Mouse (Mus musculus) cerebellum, adult 8-10 months (tissue): ENCODE data around the gene Mrnip.
"Not testable (repeated sequence)": the region's sequence is repeated elsewhere in the genome, so short reads cannot be mapped to it uniquely, and the experiment has no call there.

ENCODE experiments used
- DNase-seq: peaks from one replicate; pipeline ENCODE4 v3.0.0; 2022

The Mrnip gene

DNA sequence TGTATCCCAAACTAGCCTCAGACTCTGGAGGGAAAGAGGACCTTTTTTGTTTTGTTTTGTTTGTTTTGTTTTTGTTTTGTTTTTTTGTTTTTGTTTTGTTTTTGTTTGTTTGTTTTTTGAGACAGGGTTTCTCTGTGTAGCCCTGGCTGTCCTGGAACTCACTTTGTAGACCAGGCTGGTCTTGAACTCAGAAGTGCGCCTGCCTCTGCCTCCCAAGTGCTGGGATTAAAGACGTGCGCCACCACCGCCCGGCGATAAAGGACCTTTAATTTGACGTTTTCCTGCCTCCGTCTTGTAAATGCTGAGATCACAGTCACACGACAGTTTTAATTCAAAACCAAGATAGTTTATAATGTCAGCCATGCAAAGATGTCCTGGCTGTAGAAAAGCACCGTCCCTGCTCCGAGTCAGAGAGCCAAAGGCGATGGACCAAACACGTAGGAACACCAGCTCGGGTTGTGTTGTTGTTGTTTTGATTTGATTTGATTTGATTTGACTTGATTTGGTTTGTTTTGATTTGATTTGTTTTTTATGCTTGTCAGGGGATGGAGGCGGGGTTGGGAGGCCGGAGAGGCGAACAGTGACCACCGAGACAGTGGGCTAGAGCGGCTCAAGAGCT, at the start of gene Mrnip:
Gene Mrnip (plus strand): TSS at position 334 of the 619 bp plus-strand sequence.
- not testable (repeated sequence) for DNase-seq

DNA sequence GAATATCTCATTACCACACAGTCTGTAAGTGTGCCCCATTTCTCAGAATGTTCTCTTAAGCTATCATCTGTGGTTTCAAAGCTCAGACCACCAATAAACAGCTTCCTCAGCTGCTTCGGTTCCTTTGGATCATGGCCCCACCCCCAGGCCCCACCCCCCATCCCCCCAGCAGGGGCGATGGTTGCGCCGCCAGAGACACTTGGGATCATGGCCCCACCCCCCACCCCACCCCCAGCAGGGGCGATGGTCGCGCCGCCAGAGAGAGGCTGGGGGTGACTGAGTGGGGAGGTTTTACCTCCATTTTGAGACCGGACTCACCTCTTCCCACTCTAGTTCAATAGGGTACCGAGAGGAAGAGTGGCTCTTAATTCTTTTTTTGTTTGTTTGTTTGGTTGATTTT, 46.5 kb upstream of the Mrnip start:
- DNase-seq: no peak

DNA sequence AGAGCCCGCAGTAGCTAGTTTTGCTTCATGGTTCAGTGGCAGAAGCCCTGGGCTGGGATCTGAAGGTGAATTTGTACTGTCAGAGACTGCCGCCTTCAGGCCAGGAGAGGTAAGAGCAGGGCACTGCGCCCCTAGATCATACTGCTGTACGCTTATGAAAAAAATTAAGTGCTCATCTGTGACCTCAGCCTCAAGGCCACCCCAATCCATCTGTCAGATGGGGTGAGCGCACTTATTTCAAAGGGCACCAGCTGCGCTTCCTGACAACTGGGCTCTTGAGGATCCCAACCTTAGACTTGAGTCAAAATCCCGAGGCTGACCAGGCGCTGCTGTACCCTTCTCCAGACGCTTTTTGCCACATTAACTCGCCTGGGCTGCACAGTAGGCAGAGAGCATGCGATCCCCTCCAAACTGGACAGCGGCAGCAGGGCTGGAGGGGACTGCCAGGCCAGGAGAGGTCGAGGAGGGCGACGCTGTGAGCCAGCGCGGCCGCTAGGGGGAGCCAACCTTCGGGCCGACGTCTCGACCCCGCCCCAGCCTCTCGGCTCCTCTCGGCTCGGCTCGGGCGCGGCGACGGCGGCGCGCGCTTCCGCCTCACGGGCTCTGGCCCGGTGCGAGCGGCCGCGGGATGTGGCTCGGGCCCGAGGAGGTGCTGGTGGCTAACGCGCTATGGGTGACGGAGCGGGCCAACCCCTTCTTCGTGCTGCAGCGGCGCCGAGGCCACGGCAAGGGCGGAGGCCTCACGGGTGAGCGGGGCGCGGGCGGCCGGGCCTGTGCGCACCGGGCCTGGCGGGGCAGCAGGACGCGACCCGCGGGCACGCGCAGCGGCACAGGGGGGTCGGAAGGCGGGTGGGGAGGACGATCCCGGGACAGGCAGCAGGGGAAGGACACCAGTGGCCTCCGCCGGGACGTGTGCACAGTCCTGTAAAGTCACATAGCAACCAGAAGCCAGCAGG, 43.2 kb upstream of the Mrnip start, which contains the start of gene Tbc1d9b:
Gene Tbc1d9b (plus strand): TSS at position 586 of the 956 bp plus-strand sequence.
- peak; percentile 90 for DNase-seq

DNA sequence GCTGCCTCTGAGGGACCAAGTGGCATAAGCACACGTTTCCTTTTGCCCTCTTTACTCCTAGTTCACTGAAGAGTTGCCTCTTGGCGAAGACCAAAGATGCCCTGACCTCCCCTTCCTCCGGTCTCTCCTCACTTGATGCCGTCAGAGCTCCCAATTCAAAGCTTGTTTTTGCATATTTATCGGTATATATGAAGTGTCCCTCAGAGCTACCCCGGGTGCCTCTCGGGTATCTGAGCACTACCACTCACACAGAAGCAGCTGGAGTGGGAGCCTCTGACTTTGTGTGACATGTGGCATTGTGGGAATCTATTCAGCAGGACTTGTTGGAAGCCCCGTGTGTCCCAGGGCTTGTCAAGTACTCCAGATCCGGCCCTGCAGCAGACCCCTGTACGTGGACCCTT, 42.4 kb upstream of the Mrnip start:
- DNase-seq: no peak

- DNase-seq: no peak
Measured at GRCm38 (mm10) chr11:50132265-50132664, 42.0 kb upstream of the Mrnip start.

DNA sequence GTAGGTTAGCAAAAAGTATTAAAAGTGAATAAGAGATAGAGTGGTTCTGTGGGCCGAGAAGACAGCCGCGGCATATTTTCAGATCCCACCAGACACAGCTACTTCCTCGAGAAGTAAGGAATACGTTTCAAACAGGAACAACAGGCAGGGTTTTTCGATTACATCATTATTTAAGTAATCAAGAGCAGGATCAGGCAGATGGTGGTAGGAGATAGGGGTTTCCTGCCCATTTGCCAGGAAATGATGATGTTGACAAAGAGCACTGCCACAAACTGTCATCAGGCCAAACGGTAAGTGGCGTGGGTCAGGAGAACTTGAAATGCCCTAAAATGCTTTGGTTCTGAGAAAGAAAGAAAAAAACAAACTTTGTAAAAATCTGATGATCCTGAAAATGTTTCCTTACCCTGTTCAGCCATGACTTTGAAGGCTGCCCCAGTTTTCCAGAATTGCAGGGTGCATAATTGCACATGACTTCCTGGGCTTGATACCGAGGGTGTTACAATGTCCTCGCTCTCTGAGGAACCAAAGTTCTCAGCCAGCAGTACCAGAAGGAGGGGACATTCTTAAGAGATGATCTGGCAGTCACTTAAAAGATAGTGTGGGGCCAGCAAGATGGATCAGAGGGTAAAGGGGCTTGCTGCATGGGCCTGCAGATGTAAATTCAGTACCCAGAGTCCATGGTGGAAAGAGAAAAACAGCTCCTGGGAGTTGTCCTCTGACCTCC, 39.9 kb upstream of the Mrnip start:
- no peak for DNase-seq

DNA sequence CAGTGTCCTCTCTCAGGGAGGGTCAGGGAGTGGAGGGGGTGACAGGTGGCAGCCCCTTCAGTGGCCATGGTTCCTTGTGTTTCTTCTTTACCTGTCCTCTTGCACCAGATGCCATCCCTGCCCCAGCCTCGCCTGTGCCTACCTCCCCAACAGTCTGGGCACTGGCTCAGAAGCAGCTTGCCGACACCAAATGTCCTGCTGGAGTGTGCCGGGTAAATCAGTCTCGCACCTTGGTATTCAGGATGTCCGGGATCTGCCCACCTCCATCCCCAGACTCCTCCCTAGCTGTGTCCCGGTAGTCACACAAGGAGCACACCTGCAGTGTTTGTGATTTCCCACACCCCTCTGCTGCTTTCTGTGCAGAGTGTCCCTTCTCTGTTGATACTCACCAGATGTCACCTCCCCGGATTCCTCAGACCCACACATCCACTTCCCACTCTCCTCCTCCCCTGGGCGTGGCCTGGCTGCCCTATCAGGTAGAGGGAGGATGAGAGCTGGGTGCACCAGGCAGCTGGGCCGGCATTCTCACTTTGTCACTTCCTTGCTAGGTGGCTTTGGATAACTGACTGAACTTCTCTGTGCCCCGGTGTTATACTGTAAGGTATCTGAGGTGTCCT, 35.9 kb upstream of the Mrnip start:
- peak; percentile 43 for DNase-seq

GRCm38 (mm10) chr11:50139571-50139970, 34.7 kb upstream of the Mrnip start:
- DNase-seq: no peak

DNA sequence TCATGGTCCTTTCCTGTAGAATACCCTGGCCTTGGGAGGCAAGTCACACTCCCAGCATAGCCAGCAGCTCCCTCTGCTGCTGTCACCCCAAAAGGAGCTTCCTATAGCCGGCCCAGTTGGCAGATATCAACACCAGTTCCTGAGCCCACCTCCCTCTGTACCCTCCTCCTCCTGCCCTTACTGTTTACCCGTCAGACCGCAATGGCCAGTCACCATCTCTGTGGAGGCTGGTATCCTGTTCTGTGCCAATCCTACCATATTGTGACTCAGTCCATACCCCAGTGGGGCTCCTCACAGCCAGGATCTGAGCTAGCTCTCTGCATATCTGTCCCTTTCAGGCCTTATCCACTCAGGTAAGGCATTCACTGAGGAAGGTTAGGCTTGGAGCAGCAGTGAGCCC, 28.7 kb upstream of the Mrnip start:
- DNase-seq: no peak

GRCm38 (mm10) chr11:50146121-50146520, 28.1 kb upstream of the Mrnip start:
- no peak for DNase-seq

- DNase-seq: no peak
Measured at GRCm38 (mm10) chr11:50147267-50147957, 26.8 kb upstream of the Mrnip start.

- no peak for DNase-seq
Measured at GRCm38 (mm10) chr11:50147958-50148476, 26.2 kb upstream of the Mrnip start.

DNA sequence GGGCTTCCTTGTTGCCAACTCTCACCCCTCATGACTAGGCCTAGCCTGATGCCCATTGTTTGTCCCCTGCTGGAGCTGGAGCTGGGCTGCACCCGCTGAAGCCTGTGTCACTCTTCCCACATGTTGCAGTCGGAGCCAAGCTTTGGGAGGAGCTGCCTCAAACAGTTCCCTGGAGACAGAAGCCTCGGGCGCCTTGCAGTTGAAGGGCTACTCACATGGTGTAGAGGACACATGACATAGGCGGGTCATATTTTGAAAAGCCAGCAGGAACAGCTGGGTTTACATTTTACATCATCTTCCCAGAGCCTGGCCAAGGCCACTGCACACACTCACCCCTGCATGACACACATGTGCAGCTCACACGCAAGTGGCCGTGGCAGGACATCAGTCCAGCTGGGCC, 25.0 kb upstream of the Mrnip start:
- DNase-seq: no peak

GRCm38 (mm10) chr11:50149603-50150150, 24.6 kb upstream of the Mrnip start:
- DNase-seq: no peak

DNA sequence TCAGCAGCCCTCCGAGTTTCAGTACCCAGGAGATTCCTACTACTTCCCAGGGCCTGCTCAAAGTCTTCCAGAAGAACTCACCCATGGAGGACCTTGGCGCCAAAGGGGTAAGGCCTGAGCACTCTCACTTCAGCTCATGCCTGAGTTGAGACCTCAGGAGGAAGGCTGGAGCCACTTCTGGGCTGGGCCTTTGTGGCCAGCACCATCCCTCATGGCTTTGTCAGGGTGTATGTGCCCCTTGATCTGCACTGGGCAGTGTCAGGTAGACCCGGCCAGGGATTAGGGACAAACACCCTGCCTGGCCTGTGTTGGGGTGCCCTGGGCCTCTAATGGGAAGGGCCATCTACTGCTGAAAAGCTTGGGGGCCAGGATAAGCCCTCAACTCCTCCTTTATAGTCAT, 22.9 kb upstream of the Mrnip start:
- DNase-seq: no peak

DNA sequence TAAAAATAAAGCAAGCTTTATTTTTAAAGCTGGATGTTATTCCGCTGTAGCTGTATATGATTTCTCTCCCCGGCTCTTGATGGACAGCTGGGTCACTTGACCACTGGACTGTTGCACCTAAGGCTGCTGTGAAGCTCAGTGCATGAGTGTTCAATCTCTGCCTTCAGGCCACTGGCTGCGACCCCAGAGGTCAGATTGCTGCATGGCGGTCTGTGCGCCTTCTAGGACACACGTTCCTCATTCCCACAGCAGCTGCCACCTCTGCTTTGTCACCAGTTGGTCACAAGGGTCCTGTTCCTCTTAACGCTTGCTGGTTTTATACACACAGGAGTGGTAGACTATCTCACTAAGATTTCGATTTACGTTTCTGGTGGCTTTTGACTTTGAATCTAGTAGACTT, 20.1 kb upstream of the Mrnip start:
- no peak for DNase-seq

DNA sequence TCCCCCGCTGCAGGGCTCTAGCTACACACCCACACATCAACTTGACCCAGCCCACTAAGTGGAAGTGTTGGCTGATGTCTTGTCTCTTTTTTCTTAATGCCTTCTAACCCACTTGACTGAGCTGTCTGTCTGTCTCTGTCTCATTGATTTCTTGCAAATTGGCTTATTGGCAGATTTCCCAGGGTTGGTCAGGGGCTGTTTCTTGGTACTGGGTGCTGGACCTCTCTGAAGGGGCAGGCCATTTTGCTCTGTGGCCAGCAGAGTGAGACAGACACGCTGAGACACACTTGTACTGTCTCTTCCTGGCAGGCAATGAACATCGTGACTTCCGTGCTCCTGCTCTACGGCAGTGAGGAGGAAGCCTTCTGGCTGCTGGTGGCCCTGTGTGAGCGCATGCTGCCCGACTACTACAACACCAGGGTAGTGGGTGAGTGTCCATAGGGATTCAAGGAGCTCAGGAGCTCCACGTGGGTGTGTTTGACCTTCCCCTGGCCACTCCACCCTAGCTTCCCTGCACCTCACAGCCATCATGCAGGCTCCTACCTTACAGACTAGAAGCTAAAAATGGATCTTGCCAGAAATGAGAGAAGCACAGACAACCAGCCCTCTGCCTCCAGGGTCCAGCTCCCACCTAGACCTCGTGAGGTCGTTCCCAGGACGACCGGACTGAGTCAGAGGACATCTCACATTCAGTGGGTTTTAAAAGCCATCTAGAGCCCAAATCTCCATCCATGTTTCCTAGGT, 19.3 kb upstream of the Mrnip start:
- DNase-seq: no peak

DNA sequence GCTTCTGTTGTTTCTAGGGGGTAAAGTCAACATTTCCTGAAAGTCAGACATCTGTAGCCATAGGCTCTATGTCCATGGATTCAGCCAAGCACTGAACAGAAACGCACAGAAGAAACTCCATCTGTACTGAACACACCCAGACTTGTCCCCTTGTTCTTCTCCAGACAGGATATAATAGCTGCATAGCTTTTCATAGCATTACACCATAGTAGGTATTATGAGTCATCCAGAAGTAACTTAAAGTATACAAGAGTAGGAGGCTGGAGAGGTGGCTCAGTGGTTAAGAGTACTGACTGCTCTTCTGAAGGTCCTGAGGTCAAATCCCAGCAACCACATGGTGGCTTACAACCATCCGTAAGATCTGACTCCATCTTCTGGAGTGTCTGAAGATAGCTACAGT, 18.5 kb upstream of the Mrnip start:
- DNase-seq: no peak

GRCm38 (mm10) chr11:50156725-50157258, 17.5 kb upstream of the Mrnip start:
- DNase-seq: no peak

- no peak for DNase-seq
Measured at GRCm38 (mm10) chr11:50158346-50158745, 15.9 kb upstream of the Mrnip start.

DNA sequence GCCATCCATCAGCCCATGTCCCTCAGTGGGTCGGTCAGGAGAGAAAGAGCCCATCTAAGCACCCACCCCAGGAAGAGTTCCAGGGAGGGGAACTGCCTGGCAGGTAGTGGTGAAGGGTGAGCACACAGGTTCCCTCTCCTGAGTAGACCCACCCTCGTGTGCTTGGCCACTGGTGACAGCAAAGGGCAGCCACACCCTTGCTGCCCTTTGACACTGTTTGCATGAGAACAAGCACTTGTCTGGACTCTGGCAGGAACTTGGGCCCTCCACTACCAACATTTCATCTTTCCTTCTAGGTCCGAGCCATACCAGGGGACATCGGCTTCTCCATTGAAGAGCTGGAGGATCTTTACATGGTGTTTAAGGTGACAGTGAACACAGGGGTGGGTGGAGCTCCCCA, 14.9 kb upstream of the Mrnip start:
- DNase-seq: no peak
